Mouse (Mus musculus) limb, embryonic 14.5 days (tissue): Measurements from ENCODE around the gene Myh13. TPM values are rescaled to one million over a fixed set of nuclear protein-coding genes. Genes with fewer than 3 reads are reported as not detected.

Source experiments
- ATAC-seq: fragments of 200-750 bp; cut with Nextera tagmentation; 2 replicates; pipeline ENCODE4 v1.8.0; 2017; ENCODE audit warnings: low read depth, moderate number of reproducible peaks, moderate TSS enrichment; ENCODE audit not compliant: low FRiP score
- DNase-seq: peaks from one replicate; pipeline ENCODE4 v3.0.0-alpha.2; 2015; ENCODE audit warnings: low spot score
- H3K27ac ChIP-seq: fragments of 300-500 bp; sonication (generic); replicated peaks from 2 replicates; pipeline ENCODE4 v1.5.1; 2014; ENCODE audit warnings: low read depth, mild to moderate bottlenecking, low read length, moderate library complexity, mixed read lengths
- H3K27me3 ChIP-seq: fragments of 300-500 bp; sonication (generic); 2 replicates; pipeline ENCODE4 v1.6.1; 2014; ENCODE audit warnings: low read length, mixed read lengths; ENCODE audit not compliant: control insufficient read depth, insufficient read depth
- H3K36me3 ChIP-seq: fragments of 300-500 bp; sonication (generic); 2 replicates; pipeline ENCODE4 v1.6.1; 2014; ENCODE audit warnings: mild to moderate bottlenecking, low read length, moderate library complexity, mixed read lengths; ENCODE audit not compliant: control insufficient read depth, insufficient read depth
- H3K4me1 ChIP-seq: fragments of 300-500 bp; sonication (generic); 2 replicates; pipeline ENCODE4 v1.6.1; 2014; ENCODE audit warnings: antibody characterized with exemption, low read length, mixed read lengths; ENCODE audit not compliant: control insufficient read depth, insufficient read depth
- H3K4me2 ChIP-seq: fragments of 300-500 bp; sonication (generic); replicated peaks from 2 replicates; pipeline ENCODE4 v1.6.1; 2014; ENCODE audit warnings: low read depth, mild to moderate bottlenecking, low read length, moderate library complexity; ENCODE audit not compliant: severe bottlenecking
- H3K4me3 ChIP-seq: fragments of 300-500 bp; sonication (generic); replicated peaks from 2 replicates; pipeline ENCODE4 v1.5.1; 2014; ENCODE audit warnings: low read length
- H3K9ac ChIP-seq: fragments of 300-500 bp; sonication (generic); 2 replicates; pipeline ENCODE4 v1.6.1; 2014; ENCODE audit warnings: mild to moderate bottlenecking, low read depth, low read length, moderate library complexity; ENCODE audit not compliant: severe bottlenecking
- H3K9me3 ChIP-seq: fragments of 300-500 bp; sonication (generic); 2 replicates; pipeline ENCODE4 v1.6.1; 2016; ENCODE audit warnings: low read length; ENCODE audit not compliant: control insufficient read depth
- POLR2A ChIP-seq: fragments of 200-500 bp; IDR thresholded peaks from 2 replicates; pipeline ENCODE4 v1.8.0; 2012; ENCODE audit warnings: inconsistent platforms, mild to moderate bottlenecking, moderate library complexity, borderline replicate concordance; ENCODE audit not compliant: insufficient read depth, insufficient read length; ENCODE audit errors: extremely low read depth
- WGBS: fragments of 180-500 bp; shearing (Covaris S2); extraction: QIAGEN DNeasy Blood & Tissue Kit; methylation state at CpG from one replicate; pipeline ENCODE4 v1.1.7; 2014; 5-methylcytosine and 5-hydroxymethylcytosine counted together
- polyA plus RNA-seq, 2 experiments: library from polyadenylated mRNA; depleted of rRNA in 1 of 2; stranded (reverse) in 1 of 2; unstranded in 1 of 2; fragments of >200 nt; fragmentation: Nextera tagmentation in 1 of 2; extraction: Ambion mirVana in 1 of 2; gene quantifications; 2 replicates each; pipeline versions ENCODE4 v1.2.1 to v1.2.3; 2012 to 2014

The Myh13 gene
- polyA plus RNA-seq, 2 experiments = 0.10 to 0.21 TPM

DNA sequence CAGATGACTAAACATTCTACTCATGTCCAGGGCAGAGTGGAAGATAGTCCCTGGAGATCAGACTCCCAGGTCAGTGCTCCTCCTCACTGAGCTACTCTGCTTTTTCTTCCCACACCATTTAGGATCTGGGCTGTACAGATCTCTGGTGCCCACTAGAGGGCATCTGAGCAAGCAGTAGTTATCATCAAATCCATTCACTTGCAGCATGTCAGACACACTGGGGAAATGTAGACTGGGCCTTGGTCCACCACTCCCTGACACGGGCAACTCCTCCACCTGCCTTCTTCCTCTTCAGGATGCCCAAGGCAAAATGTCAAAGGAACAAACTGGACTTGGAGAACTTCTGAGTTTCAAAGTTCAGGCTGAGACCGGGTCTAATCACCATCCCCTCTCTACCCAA is 51.9 kb downstream of the Myh13 start:
- Histone ChIP-seq H3K9ac (no peak overlapping the region), H3K4me1 (no peaks in the 10 kb centered on the region), H3K4me3 (no peak overlapping the region), H3K4me2 (no peak overlapping the region), H3K27ac (no peak overlapping the region), H3K36me3 (no peaks in the 10 kb centered on the region), H3K27me3 (no peaks in the 10 kb centered on the region), H3K9me3 (no peaks in the 10 kb centered on the region)
- DNase-seq = peak; percentile 49
- ATAC-seq = no peak
- no peak for TF ChIP-seq POLR2A
- WGBS = 73% methylated on average over 2 of the region's 2 CpGs

DNA sequence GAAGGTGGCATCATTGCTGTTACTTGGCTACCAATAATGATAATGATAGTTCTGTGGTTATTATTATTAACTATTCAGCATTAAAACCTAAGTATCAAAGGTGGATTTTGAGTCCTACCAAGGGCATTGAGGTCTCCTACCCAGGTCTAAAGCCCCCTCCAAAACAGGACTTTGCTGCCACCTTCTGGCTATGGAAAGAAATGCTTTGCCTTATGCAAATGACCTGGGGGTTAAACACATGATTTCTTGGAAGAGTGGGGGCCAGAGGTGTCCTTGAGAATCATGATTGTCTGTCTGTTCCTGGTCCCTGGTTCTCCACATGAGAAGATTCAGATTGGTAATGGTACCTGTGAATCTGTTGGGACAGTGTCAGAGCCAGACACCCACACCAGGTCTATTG is 54.9 kb downstream of the Myh13 start:
- TF ChIP-seq POLR2A = no peak

DNA sequence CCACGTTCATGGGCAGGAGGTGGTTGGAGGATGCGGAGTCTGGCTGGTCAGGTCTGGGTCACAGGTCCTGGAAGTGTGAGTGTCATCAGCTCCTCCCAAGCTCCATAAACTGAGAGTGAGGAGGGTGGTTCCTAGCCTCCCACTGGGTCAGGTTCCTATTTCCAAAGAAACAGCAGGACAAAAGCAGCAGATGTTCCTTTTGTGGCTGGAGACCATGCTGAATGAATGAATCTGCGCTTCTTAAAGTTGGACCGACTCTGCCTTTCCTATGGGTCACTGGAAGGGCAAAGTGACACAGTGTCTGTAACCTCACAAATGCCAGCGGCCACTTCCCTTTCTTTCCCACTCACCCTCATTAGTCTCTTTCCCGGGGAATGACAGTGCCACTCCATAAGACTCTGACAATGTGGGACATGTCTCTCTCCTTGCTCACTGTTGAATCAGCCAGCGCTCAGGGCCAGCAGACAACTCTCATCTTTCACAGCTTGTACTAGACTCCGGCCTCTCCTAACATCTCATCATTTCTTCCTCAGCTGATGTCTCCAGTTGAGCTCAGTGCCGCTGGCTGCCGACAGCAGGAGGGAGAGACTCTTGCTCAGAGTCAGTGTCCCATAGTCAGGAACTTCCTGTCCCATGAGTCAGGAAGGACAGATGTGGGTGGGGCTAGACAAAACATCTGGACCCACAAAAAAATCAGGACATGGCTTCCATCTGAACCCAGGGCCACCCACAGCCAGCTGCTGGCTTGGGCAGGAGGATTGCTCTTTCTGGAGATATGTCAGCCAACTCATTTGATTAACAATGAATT is 58.4 kb downstream of the Myh13 start:
- Histone ChIP-seq H3K4me3 (no peak overlapping the region), H3K9me3 (no peaks in the 10 kb centered on the region), H3K9ac (no peak overlapping the region), H3K4me2 (no peak overlapping the region), H3K27ac (no peak overlapping the region), H3K36me3 (no peaks in the 10 kb centered on the region), H3K27me3 (no peaks in the 10 kb centered on the region), H3K4me1 (no peaks in the 10 kb centered on the region)
- no peak for DNase-seq
- 48% methylated on average over 10 of the region's 10 CpGs for WGBS
- no peak for ATAC-seq
- TF ChIP-seq POLR2A = no peak

More for the DNA sequence above, 54.9 kb downstream of the Myh13 start:
- Histone ChIP-seq H3K4me2 (no peak overlapping the region), H3K4me3 (no peak overlapping the region), H3K4me1 (no peaks in the 10 kb centered on the region), H3K36me3 (no peaks in the 10 kb centered on the region), H3K27me3 (no peaks in the 10 kb centered on the region), H3K9me3 (no peaks in the 10 kb centered on the region), H3K9ac (no peak overlapping the region), H3K27ac (no peak overlapping the region)
- ATAC-seq (no peak), DNase-seq (no peak)

DNA sequence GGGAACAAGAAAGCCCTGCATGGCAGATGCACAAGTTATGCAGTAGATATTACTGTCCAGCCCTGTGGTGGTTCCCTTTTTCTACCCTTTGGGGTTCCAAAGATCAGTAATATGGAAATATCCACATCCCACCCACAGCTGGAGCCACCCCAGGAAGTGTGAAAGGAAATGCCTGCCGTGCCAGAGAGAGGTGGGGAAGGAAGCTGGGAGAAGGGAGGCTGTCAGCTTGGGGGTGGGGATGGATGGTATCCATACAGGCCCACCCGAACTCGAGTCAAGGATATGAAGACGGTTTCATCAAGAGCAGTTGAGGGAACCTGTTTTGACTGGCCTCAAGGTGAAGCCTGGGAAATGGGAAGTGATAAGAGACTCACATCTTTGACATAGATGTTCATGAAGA is 60.4 kb downstream of the Myh13 start:
- H3K4me3 ChIP-seq = no peak overlapping the region
- no peak for TF ChIP-seq POLR2A
- H3K9me3 ChIP-seq = no peaks in the 10 kb centered on the region
- ATAC-seq (no peak), DNase-seq (no peak)
- no peak overlapping the region for H3K9ac ChIP-seq
- H3K27ac ChIP-seq = no peak overlapping the region
- H3K36me3 ChIP-seq = no peaks in the 10 kb centered on the region
- no peaks in the 10 kb centered on the region for H3K27me3 ChIP-seq
- 65% methylated on average over 4 of the region's 4 CpGs for WGBS
- H3K4me2 ChIP-seq = no peak overlapping the region
- no peaks in the 10 kb centered on the region for H3K4me1 ChIP-seq

DNA sequence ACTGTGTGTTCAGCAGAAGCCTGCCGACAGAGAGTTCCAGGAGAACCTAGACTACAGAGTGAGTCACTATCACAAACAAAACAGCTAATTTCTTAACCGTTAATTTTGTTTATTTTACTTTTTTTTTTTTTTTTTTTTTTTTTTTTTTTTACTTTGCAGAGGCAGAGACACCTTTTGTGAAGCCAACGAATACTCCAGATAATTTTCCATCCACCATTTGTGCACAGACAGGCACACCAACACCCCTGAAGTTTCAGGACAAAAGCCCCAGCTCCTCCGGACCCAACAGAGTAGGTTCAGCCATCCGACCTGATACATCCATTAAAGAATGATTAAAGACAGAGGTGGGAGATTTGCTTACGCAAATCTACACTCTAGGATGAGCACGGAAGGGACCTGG is 63.2 kb downstream of the Myh13 start:
- TF ChIP-seq POLR2A = no peak
- Histone ChIP-seq H3K9ac (no peak overlapping the region), H3K4me2 (no peak overlapping the region), H3K27me3 (no peaks in the 10 kb centered on the region), H3K27ac (no peak overlapping the region), H3K9me3 (no peaks in the 10 kb centered on the region), H3K36me3 (no peaks in the 10 kb centered on the region), H3K4me1 (no peaks in the 10 kb centered on the region), H3K4me3 (no peak overlapping the region)
- DNase-seq (no peak), ATAC-seq (no peak)
- 90% methylated on average over 7 of the region's 7 CpGs for WGBS

DNA sequence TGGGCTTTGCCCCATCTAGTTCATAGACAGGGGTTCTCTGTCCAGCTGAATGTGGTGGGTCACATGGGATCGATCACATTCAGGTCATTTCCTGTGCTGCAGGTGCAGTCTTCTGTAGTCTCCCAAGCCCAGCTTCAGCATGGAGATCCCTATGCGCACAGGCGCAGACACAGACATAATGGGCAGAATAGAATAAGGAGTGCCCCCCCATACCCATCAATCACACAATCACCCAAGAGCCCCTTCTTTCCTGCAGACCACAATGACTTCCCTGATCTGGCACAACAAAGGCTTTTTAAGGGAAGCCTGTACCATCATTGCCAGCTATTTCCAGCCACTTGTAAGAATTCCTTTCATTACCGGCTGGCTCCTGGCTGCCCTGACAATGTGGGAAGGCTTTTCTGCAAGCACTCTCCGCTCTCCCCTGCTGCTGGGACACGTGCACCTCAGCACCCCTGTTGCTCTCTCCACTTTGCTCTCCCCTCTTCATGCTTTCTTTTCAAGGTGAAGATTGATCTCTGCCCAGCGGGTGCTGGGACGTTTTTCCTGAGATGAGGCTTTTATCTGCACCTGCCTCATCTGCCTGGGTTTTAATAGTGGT is 65.5 kb downstream of the Myh13 start:
- DNase-seq = no peak
- Histone ChIP-seq H3K9me3 (no peaks in the 10 kb centered on the region), H3K27ac (no peak overlapping the region), H3K36me3 (no peaks in the 10 kb centered on the region), H3K9ac (no peak overlapping the region), H3K4me3 (no peak overlapping the region), H3K27me3 (no peaks in the 10 kb centered on the region), H3K4me1 (no peaks in the 10 kb centered on the region), H3K4me2 (no peak overlapping the region)
- no peak for ATAC-seq
- 42% methylated on average over 8 of the region's 8 CpGs for WGBS
- no peak for TF ChIP-seq POLR2A
